Mouse (Mus musculus): Measurements from ENCODE around the gene Slc17a8.

- no peak for TF ChIP-seq POLR2A (IDR thresholded peaks at IDR 0.05; ENCODE audit: control insufficient read depth in 1 of 2, insufficient read depth in 1 of 2, low read depth in 1 of 2, low read length in 2 of 2, poor library complexity in 1 of 2)
- no peak for TF ChIP-seq CTCF (IDR thresholded peaks at IDR 0.05 in 2 of 3, conservative IDR thresholded peaks at IDR 0.05 in 1 of 3; ENCODE audit: control insufficient read depth in 1 of 3, insufficient read depth in 1 of 3, low read depth in 2 of 3, low read length in 3 of 3, poor library complexity in 1 of 3, severe bottlenecking in 1 of 3)
- TF ChIP-seq ZC3H11A (IDR thresholded peaks at IDR 0.05; ENCODE audit: low read depth, low read length): no peak
- no peak for TF ChIP-seq CHD1 (IDR thresholded peaks at IDR 0.05; ENCODE audit: low read depth, low read length)
- no peak for TF ChIP-seq TAL1 (IDR thresholded peaks at IDR 0.05; ENCODE audit: low read length)
- no peak for TF ChIP-seq GATA1 (IDR thresholded peaks at IDR 0.05; ENCODE audit: low read depth, low read length)
- no peak for TF ChIP-seq USF1 (IDR thresholded peaks at IDR 0.05; ENCODE audit: low read depth, low read length)
- TF ChIP-seq BHLHE40 (IDR thresholded peaks at IDR 0.05; ENCODE audit: borderline replicate concordance, low read depth, low read length): no peak
- no peak for TF ChIP-seq SIN3A (IDR thresholded peaks at IDR 0.05; ENCODE audit: low read length)
- TF ChIP-seq NELFE (IDR thresholded peaks at IDR 0.05; ENCODE audit: low read depth, low read length): no peak
- no peak for TF ChIP-seq ZNF384 (IDR thresholded peaks at IDR 0.05; ENCODE audit: low read depth, low read length)
Observed at GRCm38 (mm10) chr10:89630564-89630963, 9.5 kb upstream of the Slc17a8 start.
